Mouse (Mus musculus): ENCODE results near the gene Tbx18. TPM values are rescaled to one million over a fixed set of nuclear protein-coding genes. Genes with fewer than 3 reads are reported as not detected.

Gene Tbx18
- 5.4 and 6.0 TPM in 2 replicates for polyA plus RNA-seq (2014; fragmentation: Nextera tagmentation; extraction: Ambion mirVana)

GRCm38 (mm10) chr9:87730961-87731535, at the start of gene Tbx18:
Gene Tbx18 (minus strand): TSS chr9:87731260.
- H3K36me3 ChIP-seq (ENCODE audit: control insufficient read depth, insufficient read depth, low read length) = no peaks in the 10 kb centered on the region
- under 1% methylated on average over 27 of the region's 27 CpGs for WGBS
- no peak within 1 kb of the TSS for H3K27ac ChIP-seq (ENCODE audit: low read depth, low read length)
- ATAC-seq (replicated peaks; ENCODE audit: low FRiP score) (peak; percentile 91), DNase-seq (ENCODE audit: low spot score) (peak; percentile 92)
- H3K4me1 ChIP-seq (replicated peaks; ENCODE audit: control insufficient read depth, insufficient read depth, low read length) = peaks cover 12% of the 10 kb centered on the region
- peak within 1 kb of the TSS; percentile 41 for H3K4me3 ChIP-seq (ENCODE audit: low read depth, low read length)
- H3K27me3 ChIP-seq (ENCODE audit: control insufficient read depth, insufficient read depth, low read length) = peaks cover 62% of the 10 kb centered on the region
- no peaks in the 10 kb centered on the region for H3K9me3 ChIP-seq (ENCODE audit: control insufficient read depth, low read length)
- H3K9ac ChIP-seq (ENCODE audit: low read length) = peak within 1 kb of the TSS; percentile 44
- peak within 1 kb of the TSS; percentile 80 for H3K4me2 ChIP-seq (ENCODE audit: low read depth, low read length, severe bottlenecking)

GRCm38 (mm10) chr9:87773951-87774350, 42.9 kb upstream of the Tbx18 start:
- Histone ChIP-seq H3K9ac (ENCODE audit: low read length) (no peak overlapping the region), H3K4me3 (ENCODE audit: low read depth, low read length) (no peak overlapping the region), H3K9me3 (ENCODE audit: control insufficient read depth, low read length) (no peaks in the 10 kb centered on the region), H3K36me3 (ENCODE audit: control insufficient read depth, insufficient read depth, low read length) (no peaks in the 10 kb centered on the region), H3K27me3 (ENCODE audit: control insufficient read depth, insufficient read depth, low read length) (no peaks in the 10 kb centered on the region), H3K27ac (ENCODE audit: low read depth, low read length) (no peak overlapping the region), H3K4me2 (ENCODE audit: low read depth, low read length, severe bottlenecking) (no peak overlapping the region), H3K4me1 (replicated peaks; ENCODE audit: control insufficient read depth, insufficient read depth, low read length) (no peaks in the 10 kb centered on the region)
- 73% methylated on average over 2 of the region's 2 CpGs for WGBS
- ATAC-seq (replicated peaks; ENCODE audit: low FRiP score) (no peak), DNase-seq (ENCODE audit: low spot score) (no peak)

GRCm38 (mm10) chr9:87755621-87756020, 24.6 kb upstream of the Tbx18 start:
- DNase-seq (ENCODE audit: low spot score) (no peak), ATAC-seq (replicated peaks; ENCODE audit: low FRiP score) (no peak)
- no peaks in the 10 kb centered on the region for H3K27me3 ChIP-seq (ENCODE audit: control insufficient read depth, insufficient read depth, low read length)
- no peak overlapping the region for H3K9ac ChIP-seq (ENCODE audit: low read length)
- H3K4me1 ChIP-seq (replicated peaks; ENCODE audit: control insufficient read depth, insufficient read depth, low read length) = no peaks in the 10 kb centered on the region
- H3K4me2 ChIP-seq (ENCODE audit: low read depth, low read length, severe bottlenecking) = no peak overlapping the region
- WGBS = 69% methylated on average over 4 of the region's 4 CpGs
- no peaks in the 10 kb centered on the region for H3K36me3 ChIP-seq (ENCODE audit: control insufficient read depth, insufficient read depth, low read length)
- no peak overlapping the region for H3K4me3 ChIP-seq (ENCODE audit: low read depth, low read length)
- no peaks in the 10 kb centered on the region for H3K9me3 ChIP-seq (ENCODE audit: control insufficient read depth, low read length)
- H3K27ac ChIP-seq (ENCODE audit: low read depth, low read length) = no peak overlapping the region

DNA sequence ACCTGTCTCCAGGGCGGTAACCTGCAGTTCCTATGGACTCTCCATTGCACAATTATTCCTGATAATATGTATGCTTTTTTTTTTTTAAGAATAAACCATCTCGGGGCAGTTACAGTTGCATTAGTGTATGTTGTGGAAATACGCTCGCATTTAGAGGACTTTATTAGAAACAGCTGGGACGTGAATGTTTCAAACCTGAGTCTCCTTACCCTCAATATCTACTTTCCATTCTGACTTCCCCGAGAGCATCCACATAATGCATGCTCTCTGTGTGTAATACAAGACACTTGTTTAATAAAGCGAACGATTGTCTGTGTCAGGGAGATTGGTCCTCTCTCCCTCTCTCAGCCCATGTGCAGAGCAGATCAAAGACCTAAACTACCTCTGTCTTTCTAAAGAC, 10.5 kb upstream of the Tbx18 start:
- 74% methylated on average over 8 of the region's 8 CpGs for WGBS
- Histone ChIP-seq H3K27ac (ENCODE audit: low read depth, low read length) (no peak overlapping the region), H3K9me3 (ENCODE audit: control insufficient read depth, low read length) (no peaks in the 10 kb centered on the region), H3K36me3 (ENCODE audit: control insufficient read depth, insufficient read depth, low read length) (no peaks in the 10 kb centered on the region), H3K4me2 (ENCODE audit: low read depth, low read length, severe bottlenecking) (no peak overlapping the region), H3K4me1 (replicated peaks; ENCODE audit: control insufficient read depth, insufficient read depth, low read length) (peaks cover 7% of the 10 kb centered on the region; the same call in 1 of the 2 replicates), H3K9ac (ENCODE audit: low read length) (no peak overlapping the region), H3K4me3 (ENCODE audit: low read depth, low read length) (no peak overlapping the region), H3K27me3 (ENCODE audit: control insufficient read depth, insufficient read depth, low read length) (peaks cover 43% of the 10 kb centered on the region)
- no peak for DNase-seq (ENCODE audit: low spot score)
- ATAC-seq (replicated peaks; ENCODE audit: low FRiP score) = no peak

DNA sequence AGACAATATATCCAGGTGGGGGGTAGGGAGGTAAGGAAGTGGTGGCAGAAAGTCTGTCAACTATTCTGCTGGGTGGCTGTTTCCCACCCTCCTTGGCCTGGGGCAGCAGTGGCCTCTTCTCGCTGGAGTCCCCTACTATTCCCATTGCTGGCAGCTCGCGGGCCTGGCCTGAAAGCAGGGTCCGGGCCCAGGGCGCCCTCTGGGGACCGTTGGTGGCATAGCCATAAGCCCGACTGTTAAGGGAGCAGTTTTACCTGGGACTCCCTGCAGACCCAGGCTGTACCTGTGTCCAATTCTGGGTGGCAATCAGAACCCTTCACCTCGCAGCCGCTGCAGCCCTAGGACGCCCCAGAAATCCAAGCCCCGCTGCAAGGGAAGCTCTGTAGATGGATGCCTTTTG, 9.6 kb upstream of the Tbx18 start:
- Histone ChIP-seq H3K4me1 (replicated peaks; ENCODE audit: control insufficient read depth, insufficient read depth, low read length) (peaks cover 7% of the 10 kb centered on the region; the same call in 1 of the 2 replicates), H3K4me3 (ENCODE audit: low read depth, low read length) (peak overlapping the region; percentile 13; the same call in 1 of the 2 replicates), H3K27ac (ENCODE audit: low read depth, low read length) (no peak overlapping the region), H3K36me3 (ENCODE audit: control insufficient read depth, insufficient read depth, low read length) (no peaks in the 10 kb centered on the region), H3K9ac (ENCODE audit: low read length) (no peak overlapping the region), H3K9me3 (ENCODE audit: control insufficient read depth, low read length) (no peaks in the 10 kb centered on the region), H3K4me2 (ENCODE audit: low read depth, low read length, severe bottlenecking) (peak overlapping the region; percentile 45; the same call in 1 of the 2 replicates), H3K27me3 (ENCODE audit: control insufficient read depth, insufficient read depth, low read length) (peaks cover 51% of the 10 kb centered on the region)
- WGBS = under 1% methylated on average over 11 of the region's 11 CpGs
- DNase-seq (ENCODE audit: low spot score) (peak; percentile 89), ATAC-seq (replicated peaks; ENCODE audit: low FRiP score) (peak; percentile 84)

GRCm38 (mm10) chr9:87740241-87740645, 9.2 kb upstream of the Tbx18 start:
- 2% methylated on average over 20 of the region's 20 CpGs for WGBS
- H3K4me2 ChIP-seq (ENCODE audit: low read depth, low read length, severe bottlenecking) = peak overlapping the region; percentile 45; the same call in 1 of the 2 replicates
- no peak overlapping the region for H3K27ac ChIP-seq (ENCODE audit: low read depth, low read length)
- H3K9me3 ChIP-seq (ENCODE audit: control insufficient read depth, low read length) = no peaks in the 10 kb centered on the region
- peaks cover 55% of the 10 kb centered on the region for H3K27me3 ChIP-seq (ENCODE audit: control insufficient read depth, insufficient read depth, low read length)
- H3K36me3 ChIP-seq (ENCODE audit: control insufficient read depth, insufficient read depth, low read length) = no peaks in the 10 kb centered on the region
- DNase-seq (ENCODE audit: low spot score) = no peak
- H3K9ac ChIP-seq (ENCODE audit: low read length) = no peak overlapping the region
- H3K4me3 ChIP-seq (ENCODE audit: low read depth, low read length) = peak overlapping the region; percentile 13; the same call in 1 of the 2 replicates
- ATAC-seq (replicated peaks; ENCODE audit: low FRiP score) = peak; percentile 33
- H3K4me1 ChIP-seq (replicated peaks; ENCODE audit: control insufficient read depth, insufficient read depth, low read length) = peaks cover 7% of the 10 kb centered on the region; the same call in 1 of the 2 replicates

GRCm38 (mm10) chr9:87739543-87740161, 8.6 kb upstream of the Tbx18 start:
- H3K9ac ChIP-seq (ENCODE audit: low read length) = no peak overlapping the region
- no peak overlapping the region for H3K27ac ChIP-seq (ENCODE audit: low read depth, low read length)
- DNase-seq (ENCODE audit: low spot score) = peak; percentile 67
- peak overlapping the region; percentile 13 for H3K4me3 ChIP-seq (ENCODE audit: low read depth, low read length)
- H3K4me2 ChIP-seq (ENCODE audit: low read depth, low read length, severe bottlenecking) = peak overlapping the region; percentile 45
- peak; percentile 38 for ATAC-seq (replicated peaks; ENCODE audit: low FRiP score)
- WGBS = under 1% methylated on average over 41 of the region's 41 CpGs
- H3K27me3 ChIP-seq (ENCODE audit: control insufficient read depth, insufficient read depth, low read length) = peaks cover 61% of the 10 kb centered on the region
- H3K36me3 ChIP-seq (ENCODE audit: control insufficient read depth, insufficient read depth, low read length) = no peaks in the 10 kb centered on the region
- H3K9me3 ChIP-seq (ENCODE audit: control insufficient read depth, low read length) = no peaks in the 10 kb centered on the region
- peaks cover 7% of the 10 kb centered on the region; the same call in 1 of the 2 replicates for H3K4me1 ChIP-seq (replicated peaks; ENCODE audit: control insufficient read depth, insufficient read depth, low read length)

DNA sequence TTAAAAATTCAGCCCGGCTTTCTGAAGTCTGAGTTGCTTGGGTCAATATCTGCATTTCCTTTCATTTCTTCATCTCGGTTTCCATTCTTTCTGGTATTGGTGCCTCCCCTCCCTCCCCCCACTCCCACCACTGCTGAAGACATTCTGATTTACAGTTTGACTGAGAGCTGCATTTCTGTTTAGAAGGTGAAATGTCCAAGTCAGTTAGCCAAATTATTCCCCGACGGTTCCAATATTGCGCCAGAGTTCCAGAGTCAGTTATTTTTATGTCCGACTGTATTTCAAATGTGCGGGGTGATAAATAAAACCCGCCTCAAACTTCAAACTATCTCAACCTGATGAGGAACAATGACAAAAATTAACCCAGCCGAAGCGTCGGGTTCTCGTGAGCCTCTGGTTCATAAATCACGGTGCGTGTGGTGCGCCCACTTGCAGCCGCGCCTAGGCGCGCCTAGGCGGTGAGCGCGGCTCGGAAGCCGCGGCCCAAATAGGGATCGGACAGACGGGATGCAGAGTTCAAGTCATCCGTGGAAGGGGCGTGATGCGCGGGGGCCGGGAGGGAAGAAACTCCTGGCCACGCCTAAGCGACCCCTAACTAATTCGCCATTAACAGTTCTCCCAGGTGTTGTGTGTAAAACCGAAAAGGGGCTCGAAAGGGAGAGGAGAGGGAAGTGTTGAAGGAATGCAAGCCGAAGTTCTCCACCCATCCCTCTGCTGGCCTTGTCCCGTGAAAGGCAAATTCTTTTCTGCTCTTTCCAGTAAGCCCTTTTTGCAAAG, 7.9 kb upstream of the Tbx18 start:
- WGBS = under 1% methylated on average over 39 of the region's 39 CpGs
- H3K9me3 ChIP-seq (ENCODE audit: control insufficient read depth, low read length) = no peaks in the 10 kb centered on the region
- peaks cover 64% of the 10 kb centered on the region for H3K27me3 ChIP-seq (ENCODE audit: control insufficient read depth, insufficient read depth, low read length)
- peak; percentile 58 for DNase-seq (ENCODE audit: low spot score)
- H3K4me1 ChIP-seq (replicated peaks; ENCODE audit: control insufficient read depth, insufficient read depth, low read length) = peaks cover 7% of the 10 kb centered on the region; the same call in 1 of the 2 replicates
- H3K4me3 ChIP-seq (ENCODE audit: low read depth, low read length) = peak overlapping the region; percentile 13
- H3K36me3 ChIP-seq (ENCODE audit: control insufficient read depth, insufficient read depth, low read length) = no peaks in the 10 kb centered on the region
- no peak for ATAC-seq (replicated peaks; ENCODE audit: low FRiP score)
- no peak overlapping the region for H3K27ac ChIP-seq (ENCODE audit: low read depth, low read length)
- peak overlapping the region; percentile 45 for H3K4me2 ChIP-seq (ENCODE audit: low read depth, low read length, severe bottlenecking)
- H3K9ac ChIP-seq (ENCODE audit: low read length) = no peak overlapping the region
